Mouse (Mus musculus) heart, embryonic 14.5 days (tissue): ENCODE results near the gene Rtca. TPM values are rescaled to one million over a fixed set of nuclear protein-coding genes. Genes with fewer than 3 reads are reported as not detected.

Experiments used
- ATAC-seq: fragments of 200-750 bp; cut with Nextera tagmentation; 2 replicates; pipeline ENCODE4 v1.8.0; 2017; ENCODE audit warnings: low read depth, moderate TSS enrichment; ENCODE audit not compliant: insufficient number of reproducible peaks, insufficient read depth, low FRiP score
- H3K27ac ChIP-seq, 2 experiments: fragments of 200-500 bp in 1 of 2; fragments of 300-500 bp in 1 of 2; sonication (generic) in 1 of 2; replicated peaks in 1 of 2; 2 replicates each; pipeline ENCODE4 v1.5.1; 2012 to 2014; ENCODE audit warnings: low read depth in 2 of 2, low read length in 2 of 2, control low read depth in 1 of 2, mild to moderate bottlenecking in 1 of 2, mixed read lengths in 1 of 2; ENCODE audit not compliant: control insufficient read depth in 1 of 2, insufficient read depth in 1 of 2
- H3K27me3 ChIP-seq: fragments of 300-500 bp; sonication (generic); 2 replicates; pipeline ENCODE4 v1.6.1; 2014; ENCODE audit warnings: mild to moderate bottlenecking, low read length, control low read depth; ENCODE audit not compliant: control insufficient read depth, insufficient read depth
- H3K36me3 ChIP-seq: fragments of 300-500 bp; sonication (generic); 2 replicates; pipeline ENCODE4 v1.6.1; 2014; ENCODE audit warnings: mild to moderate bottlenecking, control low read depth, low read length, mixed read lengths; ENCODE audit not compliant: control insufficient read depth, insufficient read depth
- H3K4me1 ChIP-seq, 2 experiments: fragments of 200-500 bp in 1 of 2; fragments of 300-500 bp in 1 of 2; sonication (generic) in 1 of 2; 2 replicates each; pipeline ENCODE4 v1.6.1; 2012 to 2014; ENCODE audit warnings: low read length in 2 of 2, control low read depth in 1 of 2, mixed read lengths in 1 of 2; ENCODE audit not compliant: control insufficient read depth in 2 of 2, insufficient read depth in 2 of 2
- H3K4me2 ChIP-seq: fragments of 300-500 bp; sonication (generic); 2 replicates; pipeline ENCODE4 v1.6.1; 2014; ENCODE audit warnings: mild to moderate bottlenecking, low read length
- H3K4me3 ChIP-seq, 2 experiments: fragments of 200-500 bp in 1 of 2; fragments of 300-500 bp in 1 of 2; sonication (generic) in 1 of 2; 2 replicates each; pipeline ENCODE4 v1.5.1; 2012 to 2014; ENCODE audit warnings: low read length in 2 of 2, mild to moderate bottlenecking in 2 of 2, control low read depth in 1 of 2, low read depth in 1 of 2, moderate library complexity in 1 of 2; ENCODE audit not compliant: control insufficient read depth in 1 of 2, insufficient read depth in 1 of 2
- H3K9ac ChIP-seq: fragments of 300-500 bp; sonication (generic); 2 replicates; pipeline ENCODE4 v1.6.1; 2014; ENCODE audit warnings: mild to moderate bottlenecking, low read length
- H3K9me3 ChIP-seq: fragments of 300-500 bp; sonication (generic); 2 replicates; pipeline ENCODE4 v1.6.1; 2016; ENCODE audit warnings: low read length, control low read depth; ENCODE audit not compliant: control insufficient read depth
- WGBS: fragments of 180-500 bp; shearing (Covaris S2); extraction: QIAGEN DNeasy Blood & Tissue Kit; methylation state at CpG from one replicate; pipeline ENCODE4 v1.1.7; 2014; 5-methylcytosine and 5-hydroxymethylcytosine counted together
- polyA plus RNA-seq: library from polyadenylated mRNA; unstranded; fragments of >200 nt; fragmentation: Nextera tagmentation; extraction: Ambion mirVana; gene quantifications from 2 replicates; pipeline ENCODE4 v1.2.1, GENCODE M21; 2014

Rtca gene
- polyA plus RNA-seq, 1 experiment from 2014 or later: 52.2 TPM

DNA sequence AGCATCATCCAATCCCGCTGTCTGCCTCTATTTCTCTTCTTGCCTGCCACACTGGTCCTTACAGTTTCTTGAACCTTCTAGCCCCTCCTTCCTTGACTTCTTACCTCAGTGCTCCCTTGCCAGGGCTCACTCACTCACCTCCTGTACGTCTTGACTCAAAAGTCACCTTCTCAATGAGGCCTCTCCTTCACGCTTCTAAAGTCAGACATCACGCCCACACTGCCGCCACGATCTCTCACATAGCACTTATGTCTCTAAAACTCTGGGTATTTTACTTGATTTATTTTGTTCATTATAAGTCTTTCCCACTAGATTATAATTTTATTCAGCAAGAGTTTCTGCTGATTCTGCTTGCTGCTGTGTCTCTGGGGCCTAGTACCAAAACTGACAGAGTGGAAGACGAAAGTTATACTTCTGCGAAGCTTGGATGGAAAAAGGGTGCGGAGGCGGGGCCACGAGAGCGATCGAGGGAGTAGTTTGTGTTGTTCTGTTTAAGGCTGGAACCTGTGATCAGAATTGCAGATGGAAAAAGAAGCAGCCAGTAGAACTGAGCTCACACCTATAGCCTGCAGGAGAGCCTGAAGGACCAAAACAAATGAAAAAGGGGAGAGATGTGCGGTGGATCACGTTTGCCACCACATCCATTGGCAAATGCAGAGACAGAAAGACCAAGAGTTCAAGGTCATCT lies 66.3 kb downstream of the Rtca start:
- Histone ChIP-seq H3K4me1 (no peaks in the 10 kb centered on the region), H3K27ac (no peak overlapping the region), H3K27me3 (no peaks in the 10 kb centered on the region), H3K4me2 (no peak overlapping the region), H3K4me3 (no peak overlapping the region), H3K36me3 (no peaks in the 10 kb centered on the region), H3K9ac (no peak overlapping the region), H3K9me3 (no peaks in the 10 kb centered on the region)
- WGBS: 86% methylated on average over 15 of the region's 15 CpGs
- no peak for ATAC-seq

DNA sequence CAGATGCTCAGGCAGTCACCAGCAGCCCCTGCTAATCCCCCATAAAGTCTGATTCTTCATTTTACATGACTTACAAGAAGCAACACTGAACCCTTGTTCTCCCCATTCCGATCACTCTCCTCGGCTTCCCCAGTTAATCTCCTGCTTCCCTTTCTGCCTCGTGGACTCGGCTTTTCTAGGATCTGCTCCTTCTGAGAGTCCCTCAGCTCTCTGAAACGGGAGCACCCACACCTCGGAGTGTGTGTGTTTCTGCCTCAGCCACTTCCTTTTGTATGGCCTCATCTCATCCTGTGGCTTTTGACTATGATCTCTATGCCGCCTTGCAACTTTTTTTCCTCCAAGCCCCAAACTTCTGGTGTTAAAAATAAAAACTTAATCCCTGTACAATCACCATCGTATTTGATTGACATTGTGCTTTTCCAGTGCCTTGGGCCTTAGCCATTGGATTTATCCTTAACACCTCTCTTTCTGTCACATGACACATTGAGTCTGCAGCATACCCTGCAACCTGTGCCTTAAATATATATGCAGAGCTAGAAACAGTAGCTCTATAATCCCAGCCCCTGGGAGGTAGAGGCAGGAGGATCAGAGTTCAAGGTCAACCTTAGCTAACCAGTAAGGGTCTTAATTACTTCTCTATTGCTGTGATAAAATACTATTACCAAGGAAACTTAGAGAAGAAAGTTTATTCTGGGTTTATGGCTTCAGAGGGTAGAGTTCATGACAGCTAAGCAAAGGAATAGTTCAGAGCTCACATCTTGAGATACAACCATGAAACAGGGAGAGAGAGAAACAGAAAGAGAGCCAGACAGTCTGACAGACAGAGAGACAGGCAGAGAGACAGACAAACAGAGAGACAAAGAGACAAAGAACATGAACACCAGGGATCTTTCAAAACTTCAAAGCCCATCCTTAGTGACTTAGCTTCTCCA lies 67.7 kb downstream of the Rtca start:
- no peak for ATAC-seq
- no peaks in the 10 kb centered on the region for H3K4me1 ChIP-seq
- 60% methylated on average over 8 of the region's 8 CpGs for WGBS
- no peak overlapping the region for H3K4me3 ChIP-seq
- H3K4me2 ChIP-seq: no peak overlapping the region
- H3K36me3 ChIP-seq: no peaks in the 10 kb centered on the region
- no peak overlapping the region for H3K27ac ChIP-seq
- no peaks in the 10 kb centered on the region for H3K27me3 ChIP-seq
- no peak overlapping the region for H3K9ac ChIP-seq
- H3K9me3 ChIP-seq: no peaks in the 10 kb centered on the region

Other genes with a start within 250 kb of the Rtca start
- gene Cdc14a, start 84.2 kb downstream of the Rtca start, polyA plus RNA-seq: 4.8 and 4.9 TPM in 2 replicates
- gene Dbt, start 4.9 kb upstream of the Rtca start, polyA plus RNA-seq: 22.4 and 23.7 TPM in 2 replicates
- 44.7 and 47.8 TPM in 2 replicates for gene Lrrc39, start 54.8 kb upstream of the Rtca start, polyA plus RNA-seq
- gene Sass6, start 86.8 kb upstream of the Rtca start, polyA plus RNA-seq: 13.5 and 14.7 TPM in 2 replicates
- gene Trmt13, start 106.4 kb upstream of the Rtca start, polyA plus RNA-seq: 18.7 and 22.3 TPM in 2 replicates
- gene Mfsd14a, start 154.5 kb upstream of the Rtca start, polyA plus RNA-seq: 61.6 and 62.2 TPM in 2 replicates
- not detected in 2 replicates for gene Gm43191, start 173.1 kb upstream of the Rtca start, polyA plus RNA-seq
- 11.6 and 13.8 TPM in 2 replicates for gene Slc35a3, start 204.6 kb upstream of the Rtca start, polyA plus RNA-seq